Mouse (Mus musculus) kidney, adult 8-10 months (tissue): ENCODE results near the gene Igtp.
A peak's percentile ranks its signal among the peaks of the same experiment; 100 is the strongest.
"Not testable (repeated sequence)": the region's sequence is repeated elsewhere in the genome, so short reads cannot be mapped to it uniquely, and the experiment has no call there.

Experiments used
- DNase-seq, 2 experiments: peaks; one replicate each; pipeline ENCODE4 v3.0.0; 2022

Igtp gene

DNA sequence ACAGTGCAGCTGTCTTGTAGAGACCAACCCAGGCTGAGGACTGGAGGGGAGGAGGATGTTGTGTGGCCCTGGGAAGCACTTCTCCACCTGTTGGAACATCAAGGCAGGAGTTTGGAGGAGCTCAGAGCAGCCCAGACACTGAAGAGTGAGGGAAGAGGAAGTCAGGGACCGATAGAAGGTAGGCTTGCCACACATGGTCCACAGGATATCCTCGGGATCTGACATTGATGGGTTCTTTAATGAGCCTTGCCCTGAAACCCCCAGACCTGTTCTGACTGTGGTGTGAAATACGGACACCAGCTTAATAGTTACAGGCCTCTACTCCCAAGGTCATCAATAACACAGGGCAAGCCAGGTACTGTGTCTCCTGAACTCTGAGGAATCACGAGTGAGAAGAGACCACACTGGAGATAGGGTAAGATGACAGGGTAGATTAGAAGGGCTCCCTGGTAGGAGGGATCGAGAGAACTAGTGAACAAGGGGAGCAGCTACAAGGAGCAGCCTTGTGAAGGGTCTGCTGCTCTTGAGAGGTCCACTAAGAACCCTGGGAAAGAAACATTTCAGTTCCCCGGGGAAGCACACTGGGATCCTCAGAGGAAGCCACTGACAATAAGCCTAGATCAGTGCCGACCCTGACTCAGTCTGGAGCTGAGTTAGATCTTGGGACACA is 14.5 kb downstream of the Igtp start:
- DNase-seq = no peak

DNA sequence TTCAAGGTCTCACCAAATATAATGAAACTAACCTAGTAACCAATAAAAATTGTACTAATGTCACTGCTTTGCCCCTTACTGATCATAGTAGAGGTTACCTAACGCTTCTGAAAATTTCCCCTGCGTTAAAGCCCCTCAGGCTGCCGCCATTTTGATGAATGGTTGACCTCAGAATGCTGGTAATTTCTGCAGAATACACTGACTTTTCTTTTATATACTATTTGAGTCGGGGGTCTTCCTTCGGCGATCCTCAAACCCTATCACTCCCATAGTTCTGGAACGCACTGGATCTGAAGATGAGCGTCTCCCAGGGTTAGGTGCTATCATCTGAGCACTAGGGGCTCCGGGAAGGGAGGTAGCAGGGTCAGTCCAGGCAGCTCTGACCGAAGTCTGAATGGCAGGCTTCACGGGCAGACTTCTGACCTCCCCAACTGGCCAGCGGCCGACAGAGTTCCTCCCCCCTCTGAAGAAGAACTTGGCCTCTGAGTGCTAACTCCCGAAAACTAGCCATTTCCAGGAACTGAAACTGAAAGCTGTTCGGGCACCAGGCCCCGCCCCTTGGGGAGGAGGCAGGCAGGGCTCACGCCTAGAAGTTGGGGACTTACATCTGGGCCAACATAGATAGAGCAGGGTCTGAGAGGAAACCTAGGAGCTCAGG is 15.2 kb downstream of the Igtp start:
- DNase-seq = peak; percentile 94 to 96

DNA sequence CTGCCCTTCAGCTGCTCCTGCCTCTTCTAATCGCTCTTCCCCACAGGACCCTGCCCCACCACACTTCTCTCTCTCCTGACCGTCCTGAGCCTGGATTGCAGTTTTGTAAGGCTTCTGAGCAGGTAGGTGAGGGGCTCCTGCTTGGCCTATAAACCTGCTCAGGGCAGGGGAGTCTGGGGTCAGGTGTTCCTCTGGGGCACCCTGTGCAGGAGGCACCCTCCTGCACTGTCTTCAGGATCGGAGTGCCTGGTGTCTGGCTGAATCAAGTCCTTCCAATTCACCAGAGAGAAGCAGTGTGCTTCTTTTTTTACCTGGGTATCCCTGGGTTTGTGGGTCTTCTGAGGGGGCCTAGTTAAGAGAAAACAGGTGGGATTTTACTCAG is 15.7 kb downstream of the Igtp start:
- not testable (repeated sequence) for DNase-seq

DNA sequence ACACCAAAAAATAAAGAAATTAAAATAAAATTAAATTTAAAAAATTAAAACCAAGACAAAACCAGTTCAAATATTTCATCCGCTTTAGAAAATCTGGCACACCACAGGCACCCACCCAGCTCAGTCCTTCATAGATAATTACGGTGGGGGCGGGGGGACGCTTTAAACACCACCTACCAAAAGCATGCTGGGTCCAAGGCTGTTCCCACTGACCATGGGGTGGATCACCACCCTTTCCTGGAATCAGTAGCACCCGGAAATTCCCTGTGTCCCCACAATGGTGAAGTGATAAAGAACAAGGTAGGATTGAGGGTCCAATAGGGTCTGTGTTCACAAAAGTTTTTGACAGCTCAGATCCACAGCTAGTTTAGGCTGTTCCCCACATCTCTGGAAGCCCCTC is 16.5 kb downstream of the Igtp start:
- DNase-seq = no peak

DNA sequence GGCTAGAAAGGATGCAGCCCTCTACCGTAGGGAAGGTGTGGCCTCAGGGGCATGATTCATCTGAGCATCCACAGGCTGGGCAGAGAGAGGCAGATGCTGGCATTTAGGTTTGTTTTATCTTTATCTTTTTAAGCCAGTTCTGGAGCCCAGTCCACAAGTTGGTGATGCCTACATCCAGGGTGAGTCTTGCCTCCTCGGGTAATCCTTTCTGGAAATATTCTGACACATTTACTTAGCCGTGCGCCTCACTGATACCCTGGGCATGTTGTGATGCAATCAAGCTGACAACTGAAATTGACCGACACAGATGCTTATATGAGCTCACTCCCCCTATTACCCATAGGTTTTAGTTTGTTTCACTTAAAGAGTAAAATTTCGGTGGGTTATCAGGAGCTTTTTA is 17.5 kb downstream of the Igtp start:
- DNase-seq = no peak

DNA sequence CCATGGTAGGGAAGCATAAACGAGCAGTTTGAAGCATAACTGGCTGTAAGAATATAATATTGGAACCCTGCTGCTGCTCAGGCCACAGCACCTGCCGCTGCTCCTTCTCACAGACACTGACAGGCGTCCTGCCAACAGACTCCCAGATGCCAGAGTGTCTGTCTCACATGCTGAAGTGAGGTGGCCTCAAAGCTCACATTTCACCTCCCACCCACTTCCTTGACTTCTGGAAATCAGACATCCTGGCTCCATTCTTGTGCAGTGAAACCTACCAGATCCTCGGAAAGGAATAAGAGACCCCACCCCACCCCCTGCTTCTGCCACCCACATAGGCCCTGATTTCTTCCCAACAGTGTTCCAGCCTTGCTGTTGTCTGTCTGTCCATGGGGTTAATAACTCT is 24.4 kb downstream of the Igtp start:
- peak in 1 of 2 experiments; percentile 19 for DNase-seq

DNA sequence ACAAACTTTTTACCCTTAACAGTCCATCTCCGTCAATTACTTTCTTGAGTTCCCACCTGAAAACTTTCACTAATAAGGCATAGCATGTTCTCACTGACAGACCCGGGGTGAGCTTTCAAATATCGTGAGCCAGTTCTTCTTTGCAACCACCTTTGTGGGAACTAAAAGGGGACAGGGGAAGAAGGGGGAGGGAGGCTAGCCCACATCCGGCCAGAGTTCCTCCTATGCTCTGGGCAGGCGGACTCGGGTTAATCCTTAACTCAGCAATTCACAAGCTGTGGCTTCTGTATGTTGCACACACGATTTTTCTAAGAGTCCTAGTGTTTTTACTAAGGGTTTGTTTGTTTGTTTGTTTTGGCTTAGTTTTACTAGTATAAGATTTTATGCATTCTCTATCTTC is 25.0 kb downstream of the Igtp start:
- peak; percentile 75 to 82 for DNase-seq

DNA sequence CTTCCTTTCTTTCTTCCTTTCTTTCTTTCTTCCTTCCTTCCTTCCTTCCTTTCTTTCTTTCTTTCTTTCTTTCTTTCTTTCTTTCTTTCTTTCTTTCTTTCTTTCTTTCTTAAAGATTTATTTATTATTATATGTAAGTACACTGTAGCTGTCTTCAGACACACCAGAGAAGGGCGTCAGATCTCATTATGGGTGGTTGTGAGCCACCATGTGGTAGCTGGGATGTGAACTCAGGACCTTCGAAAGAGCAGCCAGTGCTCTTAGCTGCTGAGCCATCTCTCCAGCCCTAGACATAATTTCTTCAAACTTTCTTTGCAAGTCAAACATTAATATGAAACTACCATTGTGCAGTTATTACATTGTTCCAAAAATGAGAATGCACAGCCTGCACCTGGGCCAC is 25.5 kb downstream of the Igtp start:
- DNase-seq = not testable (repeated sequence)

DNA sequence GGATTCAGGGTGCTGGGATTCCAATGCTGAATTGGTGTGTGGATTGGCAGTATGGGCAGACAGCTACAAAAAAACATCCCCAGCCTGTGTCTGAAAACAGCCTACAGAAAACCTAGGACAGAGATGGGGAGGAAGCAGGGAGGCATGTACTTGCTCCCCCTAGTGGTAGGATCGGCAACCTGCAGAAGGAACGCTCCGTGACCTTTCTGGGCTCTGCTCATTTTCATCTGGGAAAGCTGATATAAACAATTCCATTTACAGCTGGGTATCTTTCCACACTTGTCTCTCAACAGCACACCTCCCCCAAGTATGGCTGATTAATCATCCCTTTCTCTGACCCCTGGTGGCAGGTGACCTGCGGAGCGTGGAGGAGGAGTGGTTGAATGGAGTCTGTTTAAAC is 26.3 kb downstream of the Igtp start:
- peak; percentile 74 to 89 for DNase-seq

DNA sequence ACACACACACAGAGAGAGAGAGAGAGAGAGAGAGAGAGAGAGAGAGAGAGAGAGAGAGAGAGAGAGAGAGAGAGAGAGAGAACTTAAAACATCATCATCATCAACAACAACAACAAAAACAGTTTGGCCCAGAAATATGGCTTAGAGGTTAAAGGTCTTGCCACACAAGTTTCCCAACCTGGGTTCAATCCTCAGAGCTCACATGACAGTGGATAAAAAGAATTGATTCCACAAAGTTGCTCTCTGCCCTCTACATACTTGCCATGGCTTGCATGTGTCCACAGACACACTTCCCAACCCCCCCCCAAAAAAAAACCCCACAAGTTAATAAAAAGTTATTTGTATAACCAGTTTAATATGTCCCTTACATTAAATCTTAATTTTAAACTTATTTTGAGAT is 27.1 kb downstream of the Igtp start:
- DNase-seq = no peak

DNA sequence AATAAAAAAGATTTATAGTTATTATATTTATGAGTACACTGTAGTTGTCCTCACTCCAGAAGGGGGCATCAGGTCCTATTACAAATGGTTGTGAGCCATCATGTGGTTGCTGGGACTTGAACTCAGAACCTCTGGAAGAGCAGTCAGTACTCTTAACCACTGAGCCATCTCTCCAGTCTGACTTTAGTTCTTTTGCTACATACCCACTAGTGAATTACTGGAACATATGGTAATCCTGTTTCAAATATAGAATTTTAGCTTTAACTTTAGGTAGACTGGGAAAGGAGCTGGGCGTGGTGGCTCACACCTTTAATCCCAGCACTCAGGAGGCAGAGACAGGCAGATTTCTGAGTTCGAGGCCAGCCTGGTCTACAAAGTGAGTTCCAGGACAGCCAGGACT is 28.7 kb downstream of the Igtp start:
- not testable (repeated sequence) for DNase-seq

DNA sequence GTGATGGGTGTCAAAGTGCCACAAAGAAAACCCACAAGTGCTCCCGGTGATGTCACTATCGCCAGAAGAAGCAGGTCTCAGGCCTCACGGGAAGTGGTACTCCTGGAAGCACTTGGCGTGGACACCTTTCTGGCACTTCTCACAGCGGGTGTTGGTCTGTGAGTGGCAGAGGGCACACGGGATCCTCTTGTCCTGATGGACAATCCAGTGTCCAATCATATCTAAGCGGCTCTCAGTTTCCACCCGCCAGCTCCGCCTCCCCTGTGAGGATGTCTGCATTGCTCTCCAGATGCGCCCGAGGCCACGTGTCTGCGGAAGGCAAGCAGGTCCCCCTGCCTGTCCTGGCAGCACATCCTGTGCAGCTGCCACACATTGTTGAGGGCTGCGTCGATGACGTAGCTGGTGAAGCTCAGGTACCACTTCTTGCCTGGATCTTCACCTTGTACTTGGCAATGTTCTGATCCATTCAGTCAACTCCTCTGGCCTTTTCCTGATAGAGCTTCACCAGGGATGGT is 31.1 kb downstream of the Igtp start:
- DNase-seq = no peak

DNA sequence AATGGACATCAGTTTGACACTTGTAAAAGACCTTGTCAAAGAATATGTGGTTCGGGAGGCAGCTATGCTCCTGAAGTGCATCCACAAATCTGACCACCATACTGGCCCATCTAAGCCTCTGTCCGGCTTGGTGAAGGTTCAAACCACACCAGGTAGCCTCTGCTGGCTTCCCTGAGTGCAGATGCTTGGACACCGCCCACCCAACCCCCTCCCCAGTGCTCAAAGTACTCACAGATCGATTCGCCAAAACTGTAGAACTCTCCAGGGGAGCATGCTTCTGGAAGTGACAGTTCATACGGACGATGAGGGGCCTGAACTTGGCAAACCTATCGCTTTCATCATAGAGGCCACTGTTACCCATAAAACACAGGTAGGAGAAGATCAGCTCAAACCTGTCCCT is 31.8 kb downstream of the Igtp start:
- no peak for DNase-seq

DNA sequence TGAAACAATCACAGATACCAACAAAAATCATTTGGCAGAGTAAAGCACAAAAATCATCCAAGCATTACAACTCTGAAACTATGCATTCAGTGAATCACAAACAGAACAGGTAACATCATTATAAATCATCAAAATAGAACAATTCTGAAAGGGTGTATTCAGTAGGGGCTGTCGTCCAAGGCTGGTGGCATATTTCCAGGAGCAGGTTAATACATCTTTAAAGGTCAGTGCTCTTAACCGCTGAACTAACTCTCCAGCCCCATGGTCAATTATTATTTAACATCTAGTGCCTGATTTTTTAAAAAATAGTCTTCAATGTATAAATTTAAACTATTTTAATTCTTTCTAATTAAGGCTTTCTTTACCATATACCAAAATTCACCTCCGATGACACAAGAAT is 35.2 kb downstream of the Igtp start:
- peak in 1 of 2 experiments; percentile 47 for DNase-seq

DNA sequence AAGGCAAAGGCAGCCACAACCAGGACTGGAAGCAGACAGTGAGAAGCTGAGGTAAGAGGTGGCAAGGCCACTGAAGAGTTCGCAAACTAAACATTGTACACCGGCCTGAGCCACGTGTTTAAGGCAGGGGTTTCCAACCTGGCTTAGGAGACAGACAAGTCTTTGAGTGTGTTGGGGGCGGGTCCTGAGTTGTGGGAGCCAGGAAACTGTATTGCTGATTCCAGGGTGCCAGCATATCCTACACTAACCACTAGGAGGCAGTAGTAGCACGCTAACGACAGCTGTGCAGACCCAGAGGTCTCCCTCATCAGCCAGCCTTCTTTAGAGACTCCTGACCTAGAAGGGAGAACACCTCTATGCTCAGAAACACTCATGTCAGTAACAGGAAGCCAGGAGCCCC is 35.8 kb downstream of the Igtp start:
- DNase-seq = peak in 1 of 2 experiments; percentile 55

DNA sequence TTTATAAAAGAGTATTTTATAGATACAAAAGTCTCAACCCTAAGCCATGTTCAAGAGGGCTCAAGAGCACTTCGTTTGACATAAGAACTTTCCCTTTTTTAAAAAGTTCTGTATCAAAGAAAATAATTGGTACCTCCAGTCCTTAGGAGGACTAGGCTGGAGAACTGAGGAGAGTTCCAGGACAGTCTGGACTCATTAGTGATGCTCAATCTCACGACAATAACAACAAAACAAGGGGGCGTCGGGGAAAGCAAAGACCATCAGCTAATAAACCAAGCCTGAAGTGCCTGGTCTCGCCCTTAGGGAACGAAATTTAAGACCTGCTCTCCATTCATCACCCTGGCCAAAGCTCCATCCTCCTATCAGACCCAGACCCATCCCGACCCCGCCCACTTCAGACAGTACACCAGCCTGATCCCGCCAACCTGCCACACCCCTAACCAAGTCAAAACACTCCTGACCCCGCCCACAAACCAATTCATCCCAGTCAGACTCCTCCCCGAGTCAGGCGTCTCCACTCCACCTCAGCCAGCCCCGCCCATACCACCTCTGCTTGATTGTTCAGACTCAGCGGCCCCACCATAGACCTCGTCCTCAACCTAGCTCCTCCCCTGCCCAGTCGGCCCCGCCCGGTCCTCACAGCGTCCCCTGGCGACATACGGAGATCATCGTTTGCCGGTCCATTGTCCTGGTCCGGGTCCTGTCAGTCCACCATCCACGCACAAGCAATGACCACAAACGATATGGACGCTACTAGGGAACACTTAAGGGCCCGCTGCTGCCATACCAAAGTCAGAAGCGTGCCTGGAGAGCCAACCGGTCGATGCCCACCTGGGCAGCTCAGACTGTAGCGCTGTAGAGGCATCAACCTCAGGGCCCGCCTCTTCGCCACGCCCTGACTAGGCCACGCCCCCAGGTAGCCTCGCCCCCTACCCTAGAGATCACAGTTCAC is 39.8 kb downstream of the Igtp start:
- DNase-seq = peak; percentile 55 to 69

DNA sequence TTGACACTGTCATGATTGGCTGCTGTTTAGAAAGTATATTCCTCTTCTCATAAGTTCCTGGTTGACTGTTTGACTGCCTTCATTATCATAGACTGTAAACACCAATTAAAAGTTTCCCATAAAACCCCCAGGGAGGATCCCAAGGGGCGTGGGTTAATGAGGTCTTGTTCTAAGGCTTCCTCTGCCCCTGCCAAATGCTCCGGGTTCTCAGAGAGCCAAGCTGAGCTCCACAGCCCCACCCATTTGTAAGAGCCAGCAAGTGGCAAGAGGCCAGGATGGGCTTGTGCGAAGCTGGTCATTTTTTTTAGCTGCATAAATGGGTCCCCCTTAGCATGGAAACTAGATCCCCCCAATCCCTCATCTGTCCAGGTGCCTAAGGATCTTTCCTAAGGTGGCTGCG is 47.9 kb downstream of the Igtp start:
- no peak for DNase-seq

DNA sequence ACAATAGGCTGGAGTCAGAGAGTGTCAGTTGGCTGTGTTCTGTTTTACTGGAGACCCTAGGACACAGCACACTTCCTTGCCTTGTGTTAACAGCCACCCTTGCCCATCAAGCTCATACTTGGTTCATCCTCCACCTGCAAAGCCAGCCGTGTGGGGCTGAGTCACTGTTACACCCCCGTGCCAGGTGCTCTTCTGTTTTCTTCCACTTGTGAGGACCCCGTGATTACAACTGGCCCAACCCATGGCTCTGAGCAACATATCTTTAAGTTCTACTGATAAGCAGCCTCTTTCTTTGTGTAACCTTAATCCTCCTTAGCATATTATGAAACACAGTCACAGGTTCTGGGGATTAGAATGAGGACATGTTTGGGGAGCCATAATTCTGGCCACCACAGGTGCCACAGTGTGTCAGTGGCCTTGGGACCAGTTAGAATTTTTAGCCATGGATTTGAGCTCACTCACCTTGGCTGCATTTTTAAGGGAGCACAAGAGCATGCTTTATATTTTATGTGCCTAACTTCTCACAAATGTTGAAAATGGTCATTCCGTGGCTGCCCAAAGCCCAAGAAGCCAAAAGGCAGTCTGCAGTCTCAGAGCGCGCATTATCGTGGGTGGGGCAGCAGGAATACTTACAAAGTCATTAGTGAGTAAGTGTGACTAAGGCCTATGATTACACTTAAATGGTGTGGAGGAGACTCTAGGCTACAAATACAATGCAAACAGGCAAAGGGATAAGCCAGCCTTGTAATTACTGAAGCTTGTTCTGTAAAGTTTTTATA is 50.0 kb downstream of the Igtp start:
- DNase-seq = no peak

DNA sequence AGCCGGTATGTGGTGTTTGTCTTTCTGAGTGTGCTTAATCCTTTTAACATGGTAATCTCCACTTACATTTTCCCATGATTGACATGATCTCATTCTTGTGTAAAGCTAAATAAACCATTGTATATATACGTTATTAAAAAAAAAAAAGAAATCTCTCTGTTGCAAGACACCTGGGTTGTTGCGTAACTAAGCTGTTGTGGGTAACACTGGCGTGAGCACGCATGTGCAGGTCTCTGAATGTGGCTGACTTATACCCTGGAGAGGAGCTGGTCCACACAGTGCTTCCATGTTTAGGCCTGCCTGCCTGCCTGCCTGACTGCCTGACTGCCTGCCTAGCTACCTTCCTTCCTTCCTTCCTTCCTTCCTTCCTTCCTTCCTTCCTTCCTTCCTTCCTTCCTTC is 51.2 kb downstream of the Igtp start:
- DNase-seq = no peak

DNA sequence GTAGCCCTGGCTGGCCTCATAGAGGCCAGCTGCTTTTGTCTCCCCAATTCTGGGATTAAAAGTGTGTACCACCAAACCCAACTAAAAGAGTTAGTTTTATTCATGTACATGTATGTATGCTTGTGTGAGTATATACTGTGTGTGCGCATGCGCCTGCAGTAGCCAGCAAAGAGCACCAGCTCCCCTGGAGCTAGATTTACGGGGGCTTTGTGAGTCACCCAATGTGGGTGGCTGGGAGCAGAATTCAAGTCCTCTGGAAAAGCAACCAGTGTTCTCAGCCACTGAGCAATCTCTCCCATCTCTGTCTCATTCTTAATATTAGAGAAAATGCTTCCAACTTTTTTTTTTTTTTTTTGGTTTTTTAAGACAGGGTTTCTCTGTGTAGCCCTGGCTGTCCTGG is 55.1 kb downstream of the Igtp start:
- DNase-seq = no peak
